Mouse (Mus musculus): ENCODE measurements at regions not wholly inside any gene's neighbourhood (a gene's known extent, or its start where the extent isn't known, plus 50 kb on each side); places are given as distances from the start of the nearest gene placed in this dataset.
"Not testable (repeated sequence)": the region's sequence is repeated elsewhere in the genome, so short reads cannot be mapped to it uniquely, and the experiment has no call there.

GRCm38 (mm10) chr19:51355701-51356100 is 677.3 kb upstream of the Sorcs1 start:
- no peak for DNase-seq

GRCm38 (mm10) chr19:51340491-51340890 is 662.0 kb upstream of the Sorcs1 start:
- no peak for DNase-seq

- no peak for DNase-seq
These were observed 651.6 kb upstream of the Sorcs1 start for GRCm38 (mm10) chr19:51330010-51330409.

- no peak for DNase-seq
These were observed 625.3 kb upstream of the Sorcs1 start for GRCm38 (mm10) chr19:51303708-51304107.

- DNase-seq = not testable (repeated sequence)
These were observed 618.2 kb upstream of the Sorcs1 start for GRCm38 (mm10) chr19:51296631-51297030.

- no peak for DNase-seq
These were observed 590.6 kb upstream of the Sorcs1 start for GRCm38 (mm10) chr19:51268978-51269556.

GRCm38 (mm10) chr19:51240295-51240864 is 561.9 kb upstream of the Sorcs1 start:
- no peak for DNase-seq

GRCm38 (mm10) chr19:51238181-51238523 is 559.7 kb upstream of the Sorcs1 start:
- DNase-seq = no peak

- no peak for DNase-seq
These were observed 559.2 kb upstream of the Sorcs1 start for GRCm38 (mm10) chr19:51237509-51238180.

- no peak for DNase-seq
These were observed 554.1 kb upstream of the Sorcs1 start for GRCm38 (mm10) chr19:51232525-51232924.

- no peak for DNase-seq
These were observed 548.5 kb upstream of the Sorcs1 start for GRCm38 (mm10) chr19:51226932-51227331.

- peak; percentile 4 for DNase-seq
These were observed 522.9 kb upstream of the Sorcs1 start for GRCm38 (mm10) chr19:51201391-51201790.

Measured in cerebellum, adult 9-10 months (tissue).